Mouse (Mus musculus) lung, adult 2 months (tissue): ENCODE measurements around the gene Nxph1. TPM values are rescaled to one million over a fixed set of nuclear protein-coding genes. Genes with fewer than 3 reads are reported as not detected.

Experiments used
- DNase-seq: peaks from one replicate; pipeline ENCODE4 v3.0.0; 2022
- H3K4me1 ChIP-seq: fragments of 200-500 bp; 2 replicates; pipeline ENCODE4 v1.6.1; 2011; ENCODE audit warnings: low read length; ENCODE audit not compliant: control insufficient read depth, insufficient read depth
- H3K4me3 ChIP-seq: fragments of 200-500 bp; replicated peaks from 2 replicates; pipeline ENCODE3; 2011; ENCODE audit warnings: low read depth, mild to moderate bottlenecking, control low read depth, low read length; ENCODE audit errors: extremely low read depth
- CTCF ChIP-seq: fragments of 200-500 bp; IDR thresholded peaks from 2 replicates; pipeline ENCODE4 v1.5.1; 2011; ENCODE audit warnings: mild to moderate bottlenecking, low read length, control low read depth; ENCODE audit not compliant: insufficient read depth
- POLR2A ChIP-seq: fragments of 200-500 bp; IDR thresholded peaks from 2 replicates; pipeline ENCODE4 v1.6.1; 2011; ENCODE audit warnings: low read depth, mild to moderate bottlenecking, control low read depth, low read length, borderline replicate concordance; ENCODE audit errors: extremely low read depth
- WGBS: fragments of 180-500 bp; shearing (Covaris S2); methylation state at CpG from one replicate; pipeline ENCODE4 v1.1.7; 2018; 5-methylcytosine and 5-hydroxymethylcytosine counted together
- polyA plus RNA-seq: library from polyadenylated mRNA; depleted of rRNA; stranded (reverse); fragments of >200 nt; gene quantifications from 2 replicates; pipeline ENCODE4 v1.2.3, GENCODE M21; 2012

The Nxph1 gene
- polyA plus RNA-seq, 1 experiment, result 0.13 TPM

DNA sequence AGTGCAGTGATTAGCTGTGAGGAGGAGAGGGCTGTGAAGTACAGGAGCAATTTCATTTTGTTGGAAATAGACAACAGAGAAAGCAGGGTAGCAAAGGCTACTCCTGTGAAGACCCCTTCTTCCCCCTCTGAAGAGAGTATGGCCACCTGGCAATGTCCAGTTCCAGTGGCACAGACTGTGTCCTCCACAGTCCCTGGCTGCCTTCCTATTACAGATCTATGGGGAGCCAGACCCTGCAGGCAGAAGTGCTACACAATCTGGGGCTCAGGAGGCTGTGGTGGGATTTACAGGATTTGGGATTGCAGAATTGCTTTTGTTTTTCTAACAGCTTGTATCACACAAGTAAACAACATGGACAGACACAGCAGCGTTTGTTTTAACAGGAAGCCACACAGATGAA, 94.2 kb downstream of the Nxph1 start:
- WGBS, result 10% methylated on average over 1 of the region's 1 CpGs
- no peak for DNase-seq
- no peaks in the 10 kb centered on the region for H3K4me1 ChIP-seq
- TF ChIP-seq POLR2A (no peak), CTCF (no peak)
- H3K4me3 ChIP-seq, result no peak overlapping the region

DNA sequence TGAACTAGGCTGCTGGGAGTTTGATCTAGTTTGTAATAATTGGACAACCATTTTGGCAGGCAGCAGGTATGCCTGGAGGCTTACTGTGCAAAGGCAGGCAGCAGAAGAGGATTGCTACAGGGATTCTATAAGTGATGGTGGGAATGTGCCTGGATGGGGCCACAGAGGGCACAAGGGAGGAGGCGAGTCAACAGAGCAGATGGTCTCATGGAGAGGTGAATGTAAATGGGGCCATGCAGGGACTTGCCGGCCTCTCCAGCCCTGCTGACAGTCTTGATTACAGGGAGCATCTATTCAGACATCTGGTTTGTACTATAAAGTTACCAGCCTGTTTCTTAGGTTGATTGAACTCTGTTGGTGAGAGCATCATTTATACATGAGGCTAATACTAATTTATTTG, 98.6 kb downstream of the Nxph1 start:
- TF ChIP-seq POLR2A (no peak), CTCF (no peak)
- no peak for DNase-seq
- H3K4me1 ChIP-seq, result no peaks in the 10 kb centered on the region
- 49% methylated on average over 2 of the region's 2 CpGs for WGBS
- no peak overlapping the region for H3K4me3 ChIP-seq

- WGBS, result 79% methylated on average over 4 of the region's 4 CpGs
- Histone ChIP-seq H3K4me1 (no peaks in the 10 kb centered on the region), H3K4me3 (no peak overlapping the region)
- no peak for TF ChIP-seq CTCF
- DNase-seq, result no peak
Observed at GRCm38 (mm10) chr6:9061261-9062105, 113.3 kb downstream of the Nxph1 start.

DNA sequence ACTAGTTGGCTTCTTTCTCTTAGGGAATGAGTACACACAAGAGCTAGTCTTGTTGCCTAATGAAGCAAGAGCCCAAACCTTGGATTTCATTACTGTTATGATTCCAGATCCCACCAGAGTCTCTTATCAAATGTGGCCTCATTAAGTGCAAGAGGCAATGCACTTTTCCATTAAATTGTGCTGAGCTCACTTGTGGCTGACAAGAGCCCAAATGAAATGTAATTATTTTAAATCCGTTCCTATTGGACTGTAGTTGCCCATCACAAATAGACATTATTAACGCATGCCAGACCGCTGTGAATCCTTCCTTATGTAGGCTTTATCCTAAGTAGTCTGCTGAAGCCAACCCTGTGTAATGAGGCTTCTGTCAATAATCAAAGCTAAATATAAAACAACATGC, 118.2 kb downstream of the Nxph1 start:
- no peak for DNase-seq
- no peaks in the 10 kb centered on the region for H3K4me1 ChIP-seq
- TF ChIP-seq CTCF, result no peak
- no peak for TF ChIP-seq POLR2A
- 72% methylated on average over 3 of the region's 3 CpGs for WGBS
- H3K4me3 ChIP-seq, result no peak overlapping the region

- no peak for TF ChIP-seq CTCF
- no peak for TF ChIP-seq POLR2A
- Histone ChIP-seq H3K4me3 (no peak overlapping the region), H3K4me1 (no peaks in the 10 kb centered on the region)
- no peak for DNase-seq
- 46% methylated on average over 7 of the region's 7 CpGs for WGBS
Observed at GRCm38 (mm10) chr6:9069913-9070312, 121.7 kb downstream of the Nxph1 start.

GRCm38 (mm10) chr6:9076463-9076862, 128.2 kb downstream of the Nxph1 start:
- no peak for DNase-seq
- WGBS, result 55% methylated on average over 2 of the region's 2 CpGs
- TF ChIP-seq CTCF (no peak), POLR2A (no peak)
- Histone ChIP-seq H3K4me3 (no peak overlapping the region), H3K4me1 (no peaks in the 10 kb centered on the region)

DNA sequence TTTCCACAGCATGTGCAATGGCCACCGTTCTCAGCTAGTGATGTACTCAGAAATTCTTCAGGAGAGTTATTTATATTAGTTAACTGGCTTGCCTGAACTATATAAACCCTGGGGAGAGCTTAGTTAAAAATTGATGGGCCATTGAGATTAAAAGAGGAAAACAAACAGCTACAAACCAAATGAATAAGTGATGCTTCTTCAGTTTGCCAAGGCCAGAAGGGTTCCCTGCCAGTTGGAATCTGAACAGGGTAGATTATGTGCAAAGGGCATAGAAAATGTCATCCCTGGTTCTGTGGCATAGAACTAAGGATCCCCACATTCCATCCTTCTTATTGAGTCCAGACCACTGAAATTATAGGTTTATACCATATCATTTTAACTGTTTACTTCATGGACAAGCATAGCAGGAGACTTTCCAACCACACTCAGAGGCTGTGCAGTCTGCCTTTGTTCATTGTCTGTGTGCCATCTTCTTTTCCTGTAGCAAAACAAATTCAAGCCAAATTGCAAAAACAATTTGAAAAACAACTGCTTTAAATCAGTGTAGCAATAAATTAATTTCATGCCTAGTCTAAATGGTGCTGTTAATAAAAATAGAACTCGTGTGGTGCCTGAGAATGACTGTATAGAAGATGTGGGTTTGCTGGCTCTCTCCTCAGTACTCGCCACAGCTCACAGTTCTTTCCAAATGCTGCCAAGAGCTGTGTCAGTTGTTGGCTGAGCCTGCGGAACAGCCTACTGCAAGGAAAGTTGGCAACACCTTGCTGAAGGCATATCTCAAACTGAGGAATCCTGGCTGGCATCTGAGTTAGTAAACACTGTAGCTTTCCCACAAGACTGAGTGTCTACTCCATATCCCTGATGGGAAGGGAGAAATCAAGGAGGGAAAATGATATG, 129.8 kb downstream of the Nxph1 start:
- 43% methylated on average over 4 of the region's 4 CpGs for WGBS
- Histone ChIP-seq H3K4me3 (no peak overlapping the region), H3K4me1 (no peaks in the 10 kb centered on the region)
- DNase-seq, result no peak
- TF ChIP-seq POLR2A (no peak), CTCF (no peak)

- DNase-seq, result no peak
- no peak overlapping the region for H3K4me3 ChIP-seq
- no peaks in the 10 kb centered on the region for H3K4me1 ChIP-seq
- TF ChIP-seq CTCF, result no peak
- no peak for TF ChIP-seq POLR2A
- 76% methylated on average over 3 of the region's 3 CpGs for WGBS
Observed at GRCm38 (mm10) chr6:9083851-9084250, 135.6 kb downstream of the Nxph1 start.

GRCm38 (mm10) chr6:9097345-9097744, 149.1 kb downstream of the Nxph1 start:
- no peaks in the 10 kb centered on the region for H3K4me1 ChIP-seq
- DNase-seq, result no peak
- TF ChIP-seq POLR2A (no peak), CTCF (no peak)
- 75% methylated on average over 2 of the region's 2 CpGs for WGBS
- H3K4me3 ChIP-seq, result no peak overlapping the region
